Mouse (Mus musculus) embryonic facial prominence, embryonic 11.5 days (tissue): ENCODE measurements around the gene Mks1. TPM values are rescaled to one million over a fixed set of nuclear protein-coding genes. Genes with fewer than 3 reads are reported as not detected.
A peak's percentile ranks its signal among the peaks of the same experiment; 100 is the strongest.

Source experiments
- ATAC-seq: fragments of 200-750 bp; cut with Nextera tagmentation; replicated peaks from 2 replicates; pipeline ENCODE4 v1.8.0; 2017; ENCODE audit warnings: low read depth; ENCODE audit not compliant: insufficient number of reproducible peaks, low FRiP score, low TSS enrichment
- DNase-seq: peaks from one replicate; pipeline ENCODE4 v3.0.0-alpha.2; 2015; ENCODE audit warnings: low spot score
- H3K27ac ChIP-seq: fragments of 300-500 bp; sonication (generic); replicated peaks from 2 replicates; pipeline ENCODE4 v1.5.1; 2014; ENCODE audit warnings: mild to moderate bottlenecking, low read depth, low read length, control low read depth
- H3K27me3 ChIP-seq: fragments of 300-500 bp; sonication (generic); 2 replicates; pipeline ENCODE4 v1.6.1; 2014; ENCODE audit warnings: mild to moderate bottlenecking, low read length, moderate library complexity, mixed read lengths; ENCODE audit not compliant: control insufficient read depth, insufficient read depth
- H3K36me3 ChIP-seq: fragments of 300-500 bp; sonication (generic); replicated peaks from 2 replicates; pipeline ENCODE4 v1.6.1; 2014; ENCODE audit warnings: low read depth, mild to moderate bottlenecking, low read length, moderate library complexity, mixed read lengths; ENCODE audit not compliant: control insufficient read depth, insufficient read depth
- H3K4me1 ChIP-seq: fragments of 300-500 bp; sonication (generic); 2 replicates; pipeline ENCODE4 v1.6.1; 2014; ENCODE audit warnings: low read length, mixed read lengths; ENCODE audit not compliant: control insufficient read depth, insufficient read depth
- H3K4me2 ChIP-seq: fragments of 300-500 bp; sonication (generic); 2 replicates; pipeline ENCODE4 v1.6.1; 2014; ENCODE audit warnings: low read depth, mild to moderate bottlenecking, control low read depth, low read length, moderate library complexity
- H3K4me3 ChIP-seq: fragments of 300-500 bp; sonication (generic); 2 replicates; pipeline ENCODE4 v1.5.1; 2014; ENCODE audit warnings: low read depth, low read length, control low read depth
- H3K9ac ChIP-seq: fragments of 300-500 bp; sonication (generic); replicated peaks from 2 replicates; pipeline ENCODE4 v1.6.1; 2014; ENCODE audit warnings: mild to moderate bottlenecking, control low read depth, low read length
- H3K9me3 ChIP-seq: fragments of 300-500 bp; sonication (generic); replicated peaks from 2 replicates; pipeline ENCODE4 v1.6.1; 2016; ENCODE audit warnings: mild to moderate bottlenecking, low read length, inconsistent platforms, mixed read lengths; ENCODE audit not compliant: control insufficient read depth
- WGBS: fragments of 180-500 bp; shearing (Covaris S2); extraction: QIAGEN DNeasy Blood & Tissue Kit; methylation state at CpG from one replicate; pipeline ENCODE4 v1.1.7; 2014; 5-methylcytosine and 5-hydroxymethylcytosine counted together
- polyA plus RNA-seq: library from polyadenylated mRNA; unstranded; fragments of >200 nt; fragmentation: Nextera tagmentation; extraction: Ambion mirVana; gene quantifications from 2 replicates; pipeline ENCODE4 v1.2.1, GENCODE M21; 2014

The Mks1 gene
- polyA plus RNA-seq, result 11.0 and 12.4 TPM in 2 replicates

DNA sequence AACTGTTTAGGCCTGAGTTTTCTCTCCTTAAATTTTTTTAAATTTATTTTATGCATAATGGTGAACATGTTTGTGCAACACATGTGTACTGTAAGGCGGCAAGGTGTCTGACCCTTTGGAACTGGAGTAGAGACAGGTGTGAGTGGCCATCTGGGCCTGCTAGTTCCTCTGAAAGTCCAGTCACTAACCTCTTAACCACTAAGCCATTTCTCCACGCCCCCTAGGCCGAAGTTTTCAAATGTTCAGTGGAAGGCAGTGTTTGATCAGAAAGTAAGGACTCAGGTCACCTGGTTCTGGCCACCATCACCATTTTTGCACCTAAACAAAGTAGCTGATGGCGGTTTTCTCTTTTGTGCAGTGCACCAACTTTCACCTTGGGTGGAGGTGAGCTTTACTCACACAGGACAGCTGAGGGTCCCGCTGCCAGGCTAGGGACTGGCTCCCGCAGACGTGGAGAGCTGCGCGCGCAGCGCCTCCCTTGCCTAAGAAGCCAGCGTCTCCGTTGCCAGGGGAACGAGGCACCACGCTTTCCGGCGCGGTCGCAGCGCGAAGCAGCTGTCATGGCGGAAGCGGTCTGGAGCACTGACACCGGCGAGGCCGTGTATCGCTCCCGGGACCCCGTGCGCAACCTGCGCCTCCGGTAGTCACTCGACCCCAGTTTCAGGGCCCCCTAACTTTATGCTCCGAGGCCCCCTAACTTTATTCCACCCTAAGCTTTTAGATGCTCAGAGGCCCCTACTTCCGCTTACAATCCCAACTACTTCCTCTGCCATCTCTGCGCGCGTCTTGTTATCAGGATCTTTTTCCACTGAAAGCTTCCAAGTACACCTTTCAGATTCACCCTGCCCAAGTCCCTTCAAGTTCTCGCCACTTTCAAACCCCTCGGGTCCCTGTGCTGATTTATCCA, at the start of gene Mks1:
Mks1 (plus strand) TSS at position 526 of the 907 bp plus-strand sequence.
- H3K27ac ChIP-seq, result no peak within 1 kb of the TSS
- no peaks in the 10 kb centered on the region for H3K36me3 ChIP-seq
- no peaks in the 10 kb centered on the region for H3K9me3 ChIP-seq
- H3K9ac ChIP-seq, result peak within 1 kb of the TSS; percentile 62
- H3K4me1 ChIP-seq, result no peaks in the 10 kb centered on the region
- peak within 1 kb of the TSS; percentile 49 for H3K4me3 ChIP-seq
- H3K4me2 ChIP-seq, result peak within 1 kb of the TSS; percentile 58
- no peaks in the 10 kb centered on the region for H3K27me3 ChIP-seq
- WGBS, result 5% methylated on average over 40 of the region's 40 CpGs
- ATAC-seq (peak; percentile 92), DNase-seq (peak; percentile 98)

DNA sequence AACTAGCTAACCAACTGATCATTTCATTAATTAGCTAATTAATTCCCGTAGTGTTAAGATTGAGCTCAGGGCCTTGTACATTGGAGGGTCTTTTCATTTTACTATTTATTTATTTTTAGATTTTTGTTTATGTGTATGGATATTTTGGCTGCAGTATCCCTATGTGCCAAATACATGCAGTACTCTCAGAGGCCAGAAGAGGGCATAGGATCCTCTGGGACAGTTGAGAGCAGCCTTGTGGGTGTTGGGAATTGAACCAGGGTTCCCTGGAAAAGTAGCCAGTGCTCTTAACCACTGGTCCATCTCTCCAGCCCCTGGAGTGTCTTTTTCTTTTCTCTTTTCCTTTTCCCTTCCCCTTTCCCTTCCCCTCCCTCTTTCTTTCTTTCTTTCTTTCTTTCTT, 47.6 kb upstream of the Mks1 start:
- no peak overlapping the region for H3K9ac ChIP-seq
- H3K36me3 ChIP-seq, result no peaks in the 10 kb centered on the region
- WGBS, result 63% methylated on average over 1 of the region's 1 CpGs
- H3K4me2 ChIP-seq, result no peak overlapping the region
- no peaks in the 10 kb centered on the region for H3K27me3 ChIP-seq
- H3K9me3 ChIP-seq, result no peaks in the 10 kb centered on the region
- no peaks in the 10 kb centered on the region for H3K4me1 ChIP-seq
- DNase-seq (peak; percentile 49), ATAC-seq (no peak)
- H3K27ac ChIP-seq, result no peak overlapping the region
- H3K4me3 ChIP-seq, result no peak overlapping the region

DNA sequence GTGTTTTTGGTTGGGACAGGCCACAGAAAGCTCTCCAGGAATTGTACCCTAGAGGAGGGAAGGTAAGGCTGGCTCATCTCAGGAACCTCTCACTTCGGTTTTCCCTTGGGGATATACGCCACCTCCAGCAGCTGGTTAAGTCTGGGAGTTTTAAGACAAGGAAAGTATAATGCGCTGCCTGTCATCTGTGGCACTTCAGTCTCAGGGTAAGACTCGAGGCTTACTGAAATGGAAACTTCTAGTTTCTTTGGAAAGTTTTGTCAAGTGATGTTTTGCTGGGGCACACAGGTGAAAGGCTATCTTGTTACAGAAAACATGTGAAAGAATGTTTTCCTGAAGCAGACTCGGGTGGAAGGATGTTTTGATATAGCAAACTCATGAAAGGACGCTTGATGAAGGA, 45.6 kb upstream of the Mks1 start:
- DNase-seq (no peak), ATAC-seq (no peak)
- Histone ChIP-seq H3K36me3 (no peaks in the 10 kb centered on the region), H3K27ac (no peak overlapping the region), H3K9ac (no peak overlapping the region), H3K27me3 (no peaks in the 10 kb centered on the region), H3K9me3 (no peaks in the 10 kb centered on the region), H3K4me2 (no peak overlapping the region), H3K4me3 (no peak overlapping the region), H3K4me1 (no peaks in the 10 kb centered on the region)
- 81% methylated on average over 6 of the region's 6 CpGs for WGBS

DNA sequence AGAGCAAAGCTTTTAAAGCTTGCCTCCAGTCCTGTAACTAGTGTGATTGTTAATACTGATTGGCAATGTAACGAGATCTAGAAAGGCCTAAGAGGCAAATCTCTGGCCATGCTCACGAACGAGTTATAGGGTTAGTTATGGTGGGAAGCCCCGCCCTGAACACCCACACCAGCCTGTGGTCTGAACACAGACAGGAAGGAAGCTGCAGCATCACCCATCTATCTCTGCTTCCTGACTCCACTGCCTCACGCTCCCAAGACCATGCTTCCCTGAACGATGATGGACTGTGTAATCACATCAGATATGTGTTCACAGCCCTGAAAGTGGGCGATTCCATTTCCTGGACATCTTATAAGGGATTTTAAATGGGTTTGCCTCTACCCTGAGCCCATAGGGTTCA, 44.8 kb upstream of the Mks1 start:
- Histone ChIP-seq H3K4me3 (no peak overlapping the region), H3K27ac (no peak overlapping the region), H3K4me1 (no peaks in the 10 kb centered on the region), H3K4me2 (no peak overlapping the region), H3K36me3 (no peaks in the 10 kb centered on the region), H3K27me3 (no peaks in the 10 kb centered on the region), H3K9ac (no peak overlapping the region), H3K9me3 (no peaks in the 10 kb centered on the region)
- no peak for DNase-seq
- WGBS, result 86% methylated on average over 7 of the region's 7 CpGs
- ATAC-seq, result no peak

DNA sequence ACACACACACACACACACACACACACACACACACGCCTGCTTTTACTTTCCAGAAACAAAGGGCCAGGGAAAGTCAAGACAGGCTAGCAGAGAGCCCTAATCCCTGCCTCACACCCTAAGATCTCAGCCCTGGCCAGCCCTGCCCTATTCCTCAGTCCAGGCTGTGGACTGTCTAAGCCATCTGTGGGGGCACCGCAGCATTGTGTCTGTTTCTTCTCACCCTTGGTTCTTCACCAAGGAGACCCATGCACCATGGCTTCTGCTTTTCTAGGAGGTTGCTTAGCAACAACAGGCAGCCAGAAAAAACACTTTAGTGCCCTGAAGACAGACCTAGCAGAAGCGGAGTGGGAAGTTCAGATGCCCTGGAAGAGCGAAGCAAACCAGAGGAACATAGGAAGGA, 41.6 kb upstream of the Mks1 start:
- no peaks in the 10 kb centered on the region for H3K27me3 ChIP-seq

DNA sequence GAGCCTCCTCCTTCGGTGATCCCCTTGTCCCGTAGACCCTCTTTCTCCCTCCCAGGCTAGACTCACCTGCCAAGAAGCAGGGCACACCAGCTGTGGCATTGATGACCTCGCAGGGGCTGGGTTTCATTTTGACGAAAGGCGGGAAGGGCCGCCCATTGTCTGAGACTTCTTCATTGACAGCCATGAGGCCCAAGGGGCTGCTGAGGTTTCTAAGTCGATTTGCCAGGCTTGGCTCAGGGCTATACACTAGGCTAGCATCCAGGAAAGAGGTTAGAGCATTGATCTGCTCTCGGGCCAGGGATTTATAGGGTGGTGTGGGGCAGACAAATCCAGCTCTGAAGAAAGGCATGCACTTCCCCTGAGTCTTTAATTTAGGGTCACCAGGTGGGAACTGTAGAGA, 38.2 kb upstream of the Mks1 start:
- DNase-seq (no peak), ATAC-seq (no peak)
- Histone ChIP-seq H3K9me3 (no peaks in the 10 kb centered on the region), H3K4me1 (no peaks in the 10 kb centered on the region), H3K27ac (no peak overlapping the region), H3K9ac (no peak overlapping the region), H3K36me3 (no peaks in the 10 kb centered on the region), H3K27me3 (no peaks in the 10 kb centered on the region), H3K4me2 (no peak overlapping the region), H3K4me3 (no peak overlapping the region)
- WGBS, result 73% methylated on average over 8 of the region's 8 CpGs

More for the DNA sequence above, 41.6 kb upstream of the Mks1 start:
- Histone ChIP-seq H3K9me3 (no peaks in the 10 kb centered on the region), H3K9ac (no peak overlapping the region), H3K36me3 (no peaks in the 10 kb centered on the region), H3K27ac (no peak overlapping the region), H3K4me2 (no peak overlapping the region), H3K4me1 (no peaks in the 10 kb centered on the region), H3K4me3 (no peak overlapping the region)
- no peak for DNase-seq
- no peak for ATAC-seq
- 65% methylated on average over 4 of the region's 4 CpGs for WGBS

DNA sequence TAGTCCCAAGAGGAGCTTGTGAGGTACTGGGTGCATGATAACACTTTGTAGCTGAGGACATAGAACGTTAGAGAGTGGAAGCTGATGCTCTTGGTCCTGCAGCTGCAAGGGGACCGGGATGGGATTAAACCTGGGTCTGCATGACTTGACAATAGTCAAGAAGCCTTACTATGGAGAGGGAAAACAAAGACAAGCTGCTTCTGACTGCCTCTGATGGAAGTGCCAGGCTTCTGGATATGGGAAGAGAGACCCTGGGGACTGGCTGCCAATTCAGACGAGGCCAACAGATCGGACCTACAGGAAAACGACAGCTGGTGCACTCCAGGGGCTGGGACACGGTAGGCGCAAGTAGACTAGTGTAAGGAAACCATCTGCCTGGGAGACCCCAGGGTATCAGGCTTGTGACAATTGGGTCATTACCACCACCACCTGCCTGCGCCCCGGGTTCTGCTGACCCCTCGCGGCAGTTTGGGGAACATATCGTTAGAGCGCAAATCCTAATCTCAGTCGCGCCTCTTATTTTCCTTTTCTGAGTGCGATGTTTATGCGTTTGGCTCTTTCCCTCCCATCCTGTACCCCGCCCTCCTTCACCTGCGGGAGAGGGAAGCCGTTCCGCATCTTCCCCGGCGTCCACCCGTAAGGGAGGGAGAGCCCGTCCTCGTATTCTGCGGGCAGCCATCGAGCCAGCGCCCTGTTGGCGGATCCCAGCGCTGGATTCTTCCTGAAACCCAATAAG, 36.1 kb upstream of the Mks1 start:
- Histone ChIP-seq H3K36me3 (no peaks in the 10 kb centered on the region), H3K27me3 (no peaks in the 10 kb centered on the region), H3K9me3 (no peaks in the 10 kb centered on the region), H3K4me3 (peak overlapping the region; percentile 20), H3K4me2 (peak overlapping the region; percentile 53), H3K9ac (peak overlapping the region; percentile 41), H3K4me1 (no peaks in the 10 kb centered on the region), H3K27ac (no peak overlapping the region)
- no peak; the same call in 1 of the 2 replicates for ATAC-seq
- WGBS, result 3% methylated on average over 31 of the region's 31 CpGs
- peak; percentile 62 for DNase-seq

DNA sequence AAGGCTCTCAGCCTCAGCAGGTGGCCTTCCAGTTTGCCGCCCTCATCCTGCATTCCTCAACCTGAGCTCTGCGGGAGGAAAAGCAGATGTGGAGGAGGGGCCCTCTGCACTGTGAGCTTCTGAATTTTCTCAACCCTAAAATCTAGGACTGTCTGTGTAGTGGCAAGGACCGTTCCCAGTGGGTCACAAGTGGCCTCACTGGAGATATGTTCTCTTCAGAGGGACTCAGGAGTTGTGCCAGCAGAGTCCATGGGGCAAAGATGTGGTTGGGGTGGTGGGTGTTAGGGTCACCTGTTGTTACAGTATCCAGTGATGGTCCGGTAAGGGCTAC, 35.6 kb upstream of the Mks1 start:
- Histone ChIP-seq H3K9me3 (no peaks in the 10 kb centered on the region), H3K27ac (no peak overlapping the region), H3K36me3 (no peaks in the 10 kb centered on the region), H3K4me2 (peak overlapping the region; percentile 53), H3K9ac (no peak overlapping the region; the same call in 1 of the 2 replicates), H3K4me3 (peak overlapping the region; percentile 20), H3K27me3 (no peaks in the 10 kb centered on the region), H3K4me1 (no peaks in the 10 kb centered on the region)
- 29% methylated on average over 4 of the region's 4 CpGs for WGBS
- DNase-seq (no peak), ATAC-seq (no peak; the same call in 1 of the 2 replicates)
